Mouse (Mus musculus) T-helper 2 cell (primary cell): Measurements from ENCODE around the gene Arl5c.

Experiments used
- in situ Hi-C: fragments of 300-600 bp; cut with MboI, MseI; formaldehyde crosslinking; loops from one replicate; pipeline ENCODE4 v1.15.1; 2025; ENCODE audit warnings: high pct_unique_total_duplicates

The Arl5c gene

GRCm38 (mm10) chr11:97995564-97996288 lies at the start of gene Arl5c:
Gene Arl5c, minus strand, starts transcription at chr11:97996181.
- in situ Hi-C loops = no loop called here

GRCm38 (mm10) chr11:98045596-98045995 lies 49.6 kb upstream of the Arl5c start:
- in situ Hi-C loops = no loop called here

GRCm38 (mm10) chr11:98044074-98044473 lies 48.1 kb upstream of the Arl5c start:
- in situ Hi-C loops = no loop called here

GRCm38 (mm10) chr11:98042741-98043140 lies 46.8 kb upstream of the Arl5c start:
- in situ Hi-C loops = no loop called here

- in situ Hi-C loops = no loop called here
Observed at GRCm38 (mm10) chr11:98040975-98041374, 45.0 kb upstream of the Arl5c start.

GRCm38 (mm10) chr11:98037871-98038270 lies 41.9 kb upstream of the Arl5c start:
- in situ Hi-C loops = no loop called here

GRCm38 (mm10) chr11:98035977-98036377 lies 40.0 kb upstream of the Arl5c start:
- in situ Hi-C loops = no loop called here

- in situ Hi-C loops = no loop called here
Observed at GRCm38 (mm10) chr11:98034840-98035239, 38.9 kb upstream of the Arl5c start.

- in situ Hi-C loops = no loop called here
Observed at GRCm38 (mm10) chr11:98034061-98034460, 38.1 kb upstream of the Arl5c start.

GRCm38 (mm10) chr11:98031443-98031770 lies 35.4 kb upstream of the Arl5c start:
- in situ Hi-C loops = no loop called here

GRCm38 (mm10) chr11:98030701-98031442 lies 34.9 kb upstream of the Arl5c start:
- in situ Hi-C loops = no loop called here

GRCm38 (mm10) chr11:98027785-98028184 lies 31.8 kb upstream of the Arl5c start:
- in situ Hi-C loops = no loop called here

- in situ Hi-C loops = no loop called here
Observed at GRCm38 (mm10) chr11:98027297-98027688, 31.3 kb upstream of the Arl5c start.

GRCm38 (mm10) chr11:98026570-98027296 lies 30.8 kb upstream of the Arl5c start, which contains the start of gene Rpl19:
Gene Rpl19, plus strand, starts transcription at chr11:98026710.
- in situ Hi-C loops = no loop called here

- in situ Hi-C loops = no loop called here
Observed at GRCm38 (mm10) chr11:98026248-98026569, 30.2 kb upstream of the Arl5c start.

GRCm38 (mm10) chr11:98024516-98024915 lies 28.5 kb upstream of the Arl5c start:
- in situ Hi-C loops = no loop called here

- in situ Hi-C loops = no loop called here
Observed at GRCm38 (mm10) chr11:98022555-98023371, 26.8 kb upstream of the Arl5c start, which contains the start of gene Cacnb1. Gene Cacnb1, minus strand, starts transcription at chr11:98023034.

GRCm38 (mm10) chr11:98022253-98022554 lies 26.2 kb upstream of the Arl5c start:
- in situ Hi-C loops = no loop called here

GRCm38 (mm10) chr11:98021565-98022252 lies 25.7 kb upstream of the Arl5c start:
- in situ Hi-C loops = no loop called here

- in situ Hi-C loops = no loop called here
Observed at GRCm38 (mm10) chr11:98021118-98021517, 25.1 kb upstream of the Arl5c start.

GRCm38 (mm10) chr11:98020710-98021109 lies 24.7 kb upstream of the Arl5c start:
- in situ Hi-C loops = no loop called here
